Mouse (Mus musculus) mesoderm, embryonic 11.5 days (tissue): ENCODE results near the gene Zcchc3.
"Not testable (repeated sequence)": the region's sequence is repeated elsewhere in the genome, so short reads cannot be mapped to it uniquely, and the experiment has no call there.

ENCODE experiments used
- DNase-seq: peaks from one replicate; pipeline ENCODE4 v3.0.0-alpha.2; 2012; ENCODE audit warnings: low read depth, low spot score

Zcchc3 gene

GRCm38 (mm10) chr2:152414591-152415165 lies at the start of gene Zcchc3:
Gene Zcchc3 (minus strand): TSS chr2:152415027.
- peak; percentile 95 for DNase-seq

DNA sequence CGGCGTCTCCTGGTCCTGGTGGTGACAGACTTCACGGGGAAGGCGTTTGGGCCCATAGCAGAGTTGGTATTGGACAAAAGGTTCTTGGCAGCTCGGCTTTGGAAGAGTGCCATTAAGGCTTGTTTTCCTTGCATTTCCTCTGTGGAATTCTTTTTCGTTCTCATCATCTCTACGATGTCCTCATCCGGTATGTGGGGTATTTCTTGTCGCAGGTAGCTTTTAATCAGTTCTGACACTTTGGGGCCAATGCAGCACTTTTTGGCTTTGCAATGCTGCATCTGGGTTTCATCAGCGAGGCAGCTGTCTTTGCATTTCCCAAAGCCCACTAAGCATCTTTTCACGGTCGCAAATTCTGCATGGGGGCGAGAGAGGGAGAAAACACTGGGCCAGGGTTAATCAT lies 44.4 kb upstream of the Zcchc3 start:
- no peak for DNase-seq

GRCm38 (mm10) chr2:152452101-152452781 lies 37.4 kb upstream of the Zcchc3 start:
- DNase-seq = no peak

DNA sequence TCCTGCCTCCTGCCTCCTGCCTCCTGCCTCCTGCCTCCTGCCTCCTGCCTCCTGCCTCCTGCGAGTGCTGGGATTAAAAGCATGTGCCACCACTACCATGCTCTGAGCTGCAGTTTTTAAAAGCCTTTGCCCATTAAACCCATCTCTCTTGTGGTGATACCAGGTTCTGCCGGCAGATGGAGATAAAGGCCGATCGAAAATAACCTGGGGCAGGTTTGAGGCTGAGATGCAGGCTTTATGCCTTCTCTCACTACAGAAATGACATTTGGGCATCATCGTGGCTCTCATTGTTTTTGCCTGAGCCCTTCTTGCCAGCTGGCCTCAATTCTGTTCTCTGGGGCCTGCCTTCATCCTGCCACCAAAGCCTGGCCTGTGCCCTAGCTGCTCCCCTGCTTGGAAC lies 35.4 kb upstream of the Zcchc3 start:
- DNase-seq = peak; percentile 70

GRCm38 (mm10) chr2:152447461-152447860 lies 32.6 kb upstream of the Zcchc3 start:
- no peak for DNase-seq

- DNase-seq = no peak
Observed at GRCm38 (mm10) chr2:152446642-152447041, 31.8 kb upstream of the Zcchc3 start.

DNA sequence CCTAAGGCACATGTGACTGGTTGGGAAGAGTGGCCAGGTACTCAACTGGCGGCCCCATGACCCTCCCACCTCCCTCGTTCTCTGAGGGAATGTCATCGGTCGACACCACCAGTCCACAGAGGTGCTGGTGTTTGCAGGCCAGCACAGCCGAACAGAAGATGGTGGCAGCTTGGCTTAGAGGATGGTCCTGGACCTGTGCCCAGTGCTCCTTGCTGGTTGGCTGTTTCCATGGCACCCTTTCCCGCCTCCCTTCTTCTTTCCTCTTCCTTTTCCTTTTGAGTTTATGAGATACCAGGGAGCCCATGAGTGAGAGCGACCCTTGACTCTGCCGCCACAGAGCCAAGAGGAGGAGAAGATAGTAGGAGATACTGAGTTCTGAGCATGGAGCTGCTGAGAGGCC lies 28.5 kb upstream of the Zcchc3 start:
- DNase-seq = no peak

DNA sequence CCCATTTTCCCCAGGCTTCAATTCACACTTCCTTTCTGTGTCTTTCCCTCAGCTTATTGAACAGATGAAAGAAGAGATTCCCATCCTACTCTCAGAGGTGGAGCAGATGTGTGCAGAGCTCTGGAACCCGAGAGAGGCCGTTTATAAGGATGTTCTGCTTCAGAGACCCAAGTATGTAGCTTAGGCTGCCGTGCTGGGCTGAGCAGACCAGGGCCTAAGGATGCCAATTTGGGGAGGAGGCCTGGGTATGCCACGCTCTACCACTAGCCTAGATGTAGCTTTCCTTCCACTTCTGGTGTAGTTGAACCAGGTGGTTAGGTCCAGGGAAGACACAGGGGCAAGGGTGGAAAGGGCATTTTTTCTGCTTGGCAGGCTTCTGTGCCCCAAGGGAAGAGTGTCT lies 27.5 kb upstream of the Zcchc3 start:
- no peak for DNase-seq

- DNase-seq = no peak
Observed at GRCm38 (mm10) chr2:152439833-152440232, 25.0 kb upstream of the Zcchc3 start.

DNA sequence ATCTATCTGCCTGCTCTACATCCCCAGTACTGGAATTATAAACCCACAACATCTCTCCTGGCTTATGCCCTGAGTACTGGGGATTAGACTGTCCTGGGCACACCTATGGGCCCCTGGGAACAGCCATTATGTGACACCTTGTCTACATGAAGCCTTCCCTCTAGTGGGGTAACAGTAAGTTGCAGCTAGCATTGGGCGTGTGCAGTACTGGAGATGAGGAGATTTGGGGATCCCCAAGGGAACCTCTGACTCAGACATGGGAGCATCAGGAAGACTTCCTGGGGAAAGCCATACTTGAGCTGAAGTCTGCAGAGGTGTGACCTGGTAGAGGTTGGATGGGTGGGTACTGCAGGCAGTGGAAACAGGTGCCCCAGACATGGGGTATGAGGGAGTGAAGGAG lies 24.1 kb upstream of the Zcchc3 start:
- no peak for DNase-seq

- DNase-seq = peak; percentile 88
Observed at GRCm38 (mm10) chr2:152436983-152437860, 22.4 kb upstream of the Zcchc3 start.

GRCm38 (mm10) chr2:152436405-152436901 lies 21.6 kb upstream of the Zcchc3 start:
- no peak for DNase-seq

DNA sequence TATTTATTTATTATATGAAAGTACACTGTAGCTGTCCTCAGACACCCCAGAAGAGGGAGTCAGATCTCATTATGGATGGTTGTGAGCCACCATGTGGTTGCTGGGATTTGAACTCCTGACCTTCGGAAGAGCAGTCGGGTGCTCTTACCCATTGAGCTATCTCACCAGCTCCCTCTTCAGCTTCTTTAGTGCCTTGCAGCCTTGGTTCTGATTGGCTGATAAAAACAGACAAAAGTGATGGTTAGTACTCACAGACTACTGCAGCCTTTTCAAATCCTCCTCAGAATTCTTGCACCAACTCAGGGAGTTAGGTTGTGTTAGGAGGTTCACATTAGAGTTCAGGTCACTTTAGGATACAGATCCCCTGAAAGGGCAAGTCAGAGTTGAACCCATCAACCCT lies 13.7 kb upstream of the Zcchc3 start:
- DNase-seq = not testable (repeated sequence)

- no peak for DNase-seq
Observed at GRCm38 (mm10) chr2:152427493-152427892, 12.7 kb upstream of the Zcchc3 start.

DNA sequence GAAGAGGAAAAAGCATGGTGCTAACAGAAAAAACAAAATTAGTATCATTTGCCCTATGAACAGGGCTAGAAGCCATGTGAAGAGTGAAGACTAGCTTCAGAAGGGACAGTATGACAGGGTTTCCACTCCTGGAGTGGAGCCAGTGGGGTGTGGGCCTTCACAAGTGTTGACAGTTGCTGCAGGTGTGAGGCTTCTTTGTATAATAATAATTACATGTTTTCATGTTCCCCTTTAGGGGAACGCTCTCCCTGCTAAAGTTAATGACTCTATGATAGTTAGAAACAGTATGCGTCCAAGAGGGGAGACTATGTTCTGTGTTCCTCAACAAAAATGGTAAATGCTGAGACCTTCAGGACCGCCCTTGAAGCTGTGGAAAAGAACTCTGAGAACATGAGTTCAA lies 959 bp upstream of the Zcchc3 start:
- DNase-seq = no peak

DNA sequence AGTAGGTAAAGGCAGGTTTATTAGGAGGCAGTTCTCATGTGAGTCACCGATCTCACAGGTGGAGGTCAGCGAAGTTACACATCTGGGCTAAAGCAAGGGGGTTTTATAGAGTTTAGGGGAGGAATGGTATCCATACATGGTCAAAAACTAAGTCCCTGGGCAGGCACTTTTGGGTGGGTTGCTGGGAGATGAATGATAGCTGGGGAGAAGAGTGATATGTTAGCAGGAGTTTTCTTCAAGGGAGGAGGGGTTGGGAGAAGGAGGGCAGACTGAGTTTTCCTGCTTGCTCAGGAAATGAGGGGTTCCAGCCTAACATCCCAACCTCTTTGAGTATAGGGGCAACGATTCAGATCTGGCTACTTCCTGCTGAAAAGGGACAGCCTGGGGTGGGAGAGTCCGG lies 460 bp upstream of the Zcchc3 start, which contains the start of gene 6820408C15Rik:
Gene 6820408C15Rik (plus strand): TSS at position 301 of the 400 bp plus-strand sequence.
- no peak for DNase-seq

- DNase-seq = no peak
Observed at GRCm38 (mm10) chr2:152413765-152414584, 852 bp downstream of the Zcchc3 start.

DNA sequence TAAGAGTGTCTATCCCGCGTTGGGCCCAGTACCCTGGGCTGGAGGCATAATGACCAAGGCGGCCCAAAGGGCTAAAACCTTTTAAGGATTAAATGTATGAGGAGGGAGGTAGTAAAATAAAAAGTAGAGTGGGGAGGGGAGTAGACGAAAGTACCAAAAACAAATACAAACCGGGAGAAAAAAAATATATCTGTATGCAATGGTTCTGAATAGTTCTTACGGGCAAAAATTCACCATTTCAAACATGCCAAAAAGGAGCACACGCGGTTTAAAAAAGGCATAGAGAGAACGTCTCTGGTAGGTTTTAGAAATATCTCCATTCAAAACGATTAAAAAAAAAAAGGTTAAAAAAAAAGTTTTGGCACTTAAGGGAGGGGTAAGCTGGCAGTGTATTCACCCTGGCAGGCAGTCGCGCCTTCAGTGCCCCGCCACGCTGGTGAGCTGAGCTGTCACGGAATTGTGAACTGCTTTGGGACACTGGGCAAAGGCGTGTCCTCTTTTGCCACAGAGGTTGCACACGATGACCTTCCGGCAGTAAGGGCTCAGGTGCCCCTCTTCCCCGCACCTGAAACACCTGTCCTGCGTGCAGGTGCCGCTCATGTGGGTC lies 1.6 kb downstream of the Zcchc3 start:
- DNase-seq = no peak

DNA sequence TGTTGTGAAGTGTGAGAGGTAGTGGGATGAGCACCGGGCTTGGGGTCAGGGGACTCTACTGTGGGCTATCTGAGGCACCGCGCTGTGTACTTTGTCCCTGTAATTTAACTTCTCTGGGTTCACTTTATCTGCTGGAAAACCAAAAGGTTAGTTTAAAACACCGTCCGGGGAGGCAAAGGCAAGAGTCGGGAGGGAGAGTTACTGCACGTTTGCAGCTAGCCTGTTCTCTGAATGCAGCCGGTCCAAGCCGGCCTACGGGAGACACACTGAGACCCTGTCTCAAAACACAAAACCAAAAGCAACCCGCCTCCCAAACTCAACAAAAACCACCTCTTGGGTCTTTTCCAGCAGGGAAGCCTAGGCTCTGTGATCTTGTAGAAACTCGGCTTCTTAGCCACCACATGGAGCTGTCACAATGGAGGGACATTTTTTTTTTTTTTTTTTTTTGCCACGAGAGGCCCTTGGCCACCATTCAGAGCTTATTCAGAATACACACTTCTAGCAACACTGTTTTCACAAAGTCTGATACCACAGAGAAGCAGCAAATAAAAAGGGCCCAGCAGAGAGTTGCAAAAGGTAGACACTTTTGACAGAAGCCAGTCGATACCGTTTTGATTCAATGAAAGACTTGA lies 2.2 kb downstream of the Zcchc3 start:
- no peak for DNase-seq

GRCm38 (mm10) chr2:152411471-152411870 lies 3.4 kb downstream of the Zcchc3 start:
- DNase-seq = no peak

- peak; percentile 96 for DNase-seq
Observed at GRCm38 (mm10) chr2:152410971-152411371, 3.9 kb downstream of the Zcchc3 start.
